Mouse (Mus musculus) myocyte (in vitro differentiated cells): ENCODE data around the gene Ajm1.

Experiments used
- MAX ChIP-seq: IDR thresholded peaks from one replicate; pipeline ENCODE4 v1.6.1; 2011; ENCODE audit warnings: low read depth, mild to moderate bottlenecking, control low read depth
- MYOD1 ChIP-seq, 3 experiments: IDR thresholded peaks; one replicate each; pipeline ENCODE4 v1.6.1; 2011; ENCODE audit warnings: control low read depth in 2 of 3, low read depth in 2 of 3, mild to moderate bottlenecking in 2 of 3, moderate library complexity in 1 of 3; ENCODE audit not compliant: insufficient read length in 2 of 3, control insufficient read depth in 1 of 3
- MYOG ChIP-seq, 3 experiments: IDR thresholded peaks; one replicate each; pipeline ENCODE4 v1.6.1; 2011; ENCODE audit warnings: control low read depth in 2 of 3, low read depth in 2 of 3, mild to moderate bottlenecking in 2 of 3; ENCODE audit not compliant: insufficient read length in 2 of 3, control insufficient read depth in 1 of 3, insufficient read depth in 1 of 3
- POLR2A ChIP-seq: IDR thresholded peaks from one replicate; pipeline ENCODE4 v1.6.1; 2011; ENCODE audit warnings: low read depth, mild to moderate bottlenecking, control low read depth, moderate library complexity; ENCODE audit not compliant: insufficient read length

DNA sequence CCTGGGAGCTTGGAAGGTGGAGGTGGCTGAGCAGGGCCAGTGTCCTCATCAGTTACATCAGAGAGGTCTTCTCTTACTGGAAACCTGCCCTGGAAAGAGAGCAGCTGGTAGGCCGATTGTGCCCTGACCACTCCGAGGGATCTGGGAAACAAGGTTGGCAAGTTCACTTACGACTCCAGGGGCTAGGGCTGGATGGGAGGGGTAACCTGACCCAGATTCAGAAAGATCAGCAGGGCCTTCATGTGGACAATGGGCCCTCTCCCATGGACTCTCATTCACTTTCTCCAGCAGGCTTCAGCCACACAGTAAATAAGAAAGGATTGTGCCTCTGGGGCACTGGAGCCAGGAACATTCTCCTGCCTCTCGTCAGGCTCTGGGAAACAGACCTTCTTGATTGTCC, 3.3 kb upstream of the Ajm1 start:
- TF ChIP-seq MYOD1 (IDR thresholded peaks at IDR 0.05; ENCODE audit: control insufficient read depth in 1 of 3, insufficient read length in 2 of 3, low read depth in 2 of 3) (no peak), POLR2A (no peak), MYOG (IDR thresholded peaks at IDR 0.05; ENCODE audit: control insufficient read depth in 1 of 3, insufficient read depth in 1 of 3, insufficient read length in 2 of 3, low read depth in 2 of 3) (no peak), MAX (no peak)
